Mouse (Mus musculus): ENCODE data around the gene Artn.

Artn gene

GRCm38 (mm10) chr4:117918762-117919161 is 10.8 kb downstream of the Artn start:
- no peak for DNase-seq (ENCODE audit: low spot score)

GRCm38 (mm10) chr4:117918261-117918660 is 11.3 kb downstream of the Artn start:
- DNase-seq (ENCODE audit: low spot score) = no peak

DNA sequence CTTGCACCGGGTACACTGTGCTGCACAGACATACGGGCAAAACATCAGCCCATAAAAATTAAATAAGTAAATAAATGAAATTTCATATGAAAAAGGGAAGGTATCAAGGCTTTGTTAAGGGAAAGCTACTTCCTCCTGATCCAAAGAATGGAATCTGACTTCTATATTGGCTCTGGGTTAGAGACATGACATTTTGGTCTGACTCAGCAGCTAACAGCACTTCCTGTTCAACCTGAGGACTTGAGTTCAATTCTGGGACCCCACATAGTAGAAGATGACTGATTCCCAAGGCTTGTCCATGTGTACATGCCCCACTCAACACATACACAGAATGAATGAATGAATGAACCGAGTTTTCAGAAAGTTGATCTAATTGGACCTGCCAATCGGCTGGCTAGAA is 11.7 kb downstream of the Artn start:
- DNase-seq (ENCODE audit: low spot score) = no peak

DNA sequence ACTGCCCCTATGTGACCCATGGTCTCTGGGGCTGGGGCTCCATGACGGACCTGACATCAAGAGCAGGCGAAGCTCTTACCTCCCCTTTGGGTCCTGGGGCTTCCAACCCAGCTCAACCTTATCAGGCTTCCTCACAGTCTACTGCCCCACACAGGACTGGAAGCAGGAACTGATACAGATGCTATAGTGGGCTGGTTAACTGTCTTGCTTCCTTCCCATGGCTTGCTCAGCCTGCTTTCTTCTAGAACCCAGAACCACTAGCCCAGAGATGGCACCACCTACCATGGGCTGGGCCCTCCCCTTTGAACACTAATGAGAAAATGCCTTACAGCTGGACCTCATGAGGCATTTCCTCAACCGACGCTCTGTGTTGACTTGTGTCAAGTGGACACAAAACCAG is 12.2 kb downstream of the Artn start:
- no peak for DNase-seq (ENCODE audit: low spot score)

DNA sequence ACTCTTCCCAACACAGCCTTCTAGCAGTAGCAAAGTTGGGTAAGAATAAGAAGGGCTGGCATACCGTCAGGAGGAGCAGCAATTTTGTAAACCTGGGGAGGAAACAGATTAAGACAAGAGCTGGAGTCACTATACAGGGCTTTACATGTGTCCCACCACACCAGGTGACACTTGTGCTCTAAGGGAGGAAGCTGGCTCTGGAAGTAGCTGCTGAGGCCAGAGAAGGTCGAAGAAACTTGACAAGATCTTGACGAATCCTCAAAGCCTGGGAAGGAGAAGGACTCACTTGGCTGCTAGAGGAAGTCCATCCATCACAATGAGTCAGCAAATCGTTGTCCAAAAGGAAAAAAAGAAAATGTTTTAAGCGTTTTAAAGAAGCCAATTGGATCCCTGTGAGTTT is 13.2 kb downstream of the Artn start:
- DNase-seq (ENCODE audit: low spot score) = no peak

DNA sequence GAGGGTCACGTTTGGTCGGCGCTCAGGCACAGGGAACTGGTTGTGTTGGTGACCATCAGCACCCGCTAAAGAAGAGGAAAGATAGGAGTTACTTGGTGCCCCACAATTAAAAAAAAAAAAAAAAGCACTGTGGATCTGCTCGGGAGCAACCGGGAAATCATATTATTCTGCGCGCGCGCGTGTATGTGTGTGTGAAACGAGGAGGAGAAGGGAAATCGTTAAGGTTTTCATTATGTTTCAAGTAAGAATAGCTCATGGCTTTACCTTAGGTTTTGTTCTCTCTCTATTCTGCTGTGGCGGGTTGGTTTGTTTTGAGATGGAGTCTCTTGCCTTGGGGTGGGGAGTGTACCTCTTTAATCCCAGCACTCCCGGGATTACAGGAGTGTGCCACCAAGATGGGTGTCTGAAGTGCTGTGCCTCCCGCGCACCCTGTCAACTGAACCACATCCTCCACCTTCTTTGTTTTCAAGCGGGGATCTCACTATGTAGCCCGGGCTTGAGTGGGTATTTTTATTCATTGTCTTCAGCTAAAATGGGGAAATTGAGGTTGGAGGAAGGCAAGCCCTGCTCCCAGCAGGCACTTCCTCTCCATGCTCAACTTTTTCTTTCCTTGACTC is 14.0 kb downstream of the Artn start:
- no peak for DNase-seq (ENCODE audit: low spot score)

DNA sequence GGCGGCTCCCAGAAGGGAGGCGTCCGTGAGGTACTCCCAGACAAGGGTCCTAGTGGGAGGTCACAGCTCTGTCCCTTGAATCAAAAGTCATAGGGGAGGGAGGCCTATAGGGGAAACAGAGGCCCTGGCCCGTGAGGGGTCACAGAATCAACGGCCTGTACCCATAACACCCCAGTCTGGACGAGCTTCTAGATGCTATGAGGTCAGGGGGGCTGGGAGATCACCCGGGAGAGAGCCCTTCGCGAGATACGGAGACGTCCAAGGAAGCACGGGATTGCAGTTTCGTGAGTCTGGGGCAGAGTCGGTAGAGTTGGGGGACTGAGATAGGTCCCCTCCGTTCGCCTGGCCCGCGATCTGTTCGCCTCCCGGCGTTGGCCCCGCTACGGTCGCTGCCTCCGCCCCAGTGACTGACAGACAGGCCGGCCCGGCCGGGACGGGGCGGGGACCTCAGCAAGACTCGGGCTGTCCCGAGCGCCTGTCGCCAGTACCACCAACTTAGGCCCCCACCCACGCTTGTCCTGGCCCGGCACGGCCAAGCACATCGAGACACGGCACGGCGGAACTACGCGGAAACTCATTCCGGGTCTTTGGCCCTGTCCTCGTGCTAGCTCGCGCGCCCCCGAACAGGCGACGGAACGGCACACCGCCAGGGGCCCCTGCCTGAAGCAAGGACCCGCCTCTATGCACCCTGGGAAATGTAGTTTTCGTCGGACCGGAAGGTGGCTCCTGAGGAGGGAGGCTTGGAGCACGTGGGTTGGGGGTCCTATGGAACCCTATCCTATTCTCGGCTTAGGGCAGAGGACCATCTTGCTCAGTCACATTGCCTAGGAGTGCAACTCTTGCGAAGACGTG is 14.7 kb downstream of the Artn start, which contains the start of gene Ipo13:
Ipo13 (minus strand) TSS at position 409 of the 852 bp plus-strand sequence.
- peak; percentile 91 for DNase-seq (ENCODE audit: low spot score)

GRCm38 (mm10) chr4:117914031-117914430 is 15.5 kb downstream of the Artn start:
- DNase-seq (ENCODE audit: low spot score) = no peak

GRCm38 (mm10) chr4:117913421-117913820 is 16.1 kb downstream of the Artn start:
- DNase-seq (ENCODE audit: low spot score) = no peak

- no peak for DNase-seq (ENCODE audit: low spot score)
Measured at GRCm38 (mm10) chr4:117912685-117913273, 16.8 kb downstream of the Artn start.

DNA sequence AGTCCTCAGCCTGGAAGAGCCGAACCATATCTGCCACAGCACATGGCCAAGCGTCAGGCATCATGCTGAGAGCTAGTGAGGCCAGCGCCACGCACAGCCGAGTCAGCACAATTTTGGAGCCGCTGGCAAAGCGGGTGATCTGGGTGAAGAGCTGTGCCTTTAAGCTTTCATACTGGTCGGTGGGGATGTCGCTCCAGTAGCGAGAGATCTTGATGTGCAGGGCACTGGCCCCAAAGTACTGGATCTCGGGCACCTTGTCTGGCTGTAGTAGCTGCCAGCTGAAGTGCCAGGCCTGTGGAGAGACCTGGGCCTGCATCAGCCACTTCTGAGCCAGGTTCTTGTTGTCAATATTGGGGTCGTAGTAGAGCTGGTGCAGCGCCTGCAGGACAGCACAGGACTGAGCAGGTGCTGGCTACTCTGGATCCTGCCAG is 17.4 kb downstream of the Artn start:
- no peak for DNase-seq (ENCODE audit: low spot score)

GRCm38 (mm10) chr4:117908834-117909453 is 20.6 kb downstream of the Artn start:
- DNase-seq (ENCODE audit: low spot score) = no peak

- DNase-seq (ENCODE audit: low spot score) = no peak
Measured at GRCm38 (mm10) chr4:117906196-117906595, 23.4 kb downstream of the Artn start.

GRCm38 (mm10) chr4:117904761-117905160 is 24.8 kb downstream of the Artn start:
- DNase-seq (ENCODE audit: low spot score) = no peak

- no peak for DNase-seq (ENCODE audit: low spot score)
Measured at GRCm38 (mm10) chr4:117904094-117904493, 25.5 kb downstream of the Artn start.

DNA sequence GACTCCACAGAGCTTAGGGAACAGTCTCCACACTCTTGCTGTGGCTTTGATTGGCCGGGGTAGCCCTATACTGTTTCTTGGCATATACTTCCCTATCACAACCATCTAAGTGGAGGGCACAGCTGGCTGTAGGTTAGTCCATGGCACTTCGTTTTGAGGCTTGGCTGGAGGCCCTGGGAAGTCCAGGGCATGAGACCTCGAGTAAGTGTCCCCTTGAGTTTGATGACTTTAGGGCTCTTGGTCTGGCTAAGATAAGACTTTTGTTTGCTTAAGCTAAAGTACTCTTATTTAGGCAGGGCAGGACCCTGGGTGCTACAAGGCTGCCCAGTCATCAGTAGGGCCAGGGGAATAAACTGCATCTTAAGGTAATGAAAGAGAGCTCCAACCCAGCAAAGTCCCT is 31.5 kb downstream of the Artn start:
- DNase-seq (ENCODE audit: low spot score) = no peak

GRCm38 (mm10) chr4:117896031-117896430 is 33.5 kb downstream of the Artn start:
- no peak for DNase-seq (ENCODE audit: low spot score)

GRCm38 (mm10) chr4:117895339-117895738 is 34.2 kb downstream of the Artn start:
- DNase-seq (ENCODE audit: low spot score) = no peak

- no peak for DNase-seq (ENCODE audit: low spot score)
Measured at GRCm38 (mm10) chr4:117894601-117895000, 35.0 kb downstream of the Artn start.

DNA sequence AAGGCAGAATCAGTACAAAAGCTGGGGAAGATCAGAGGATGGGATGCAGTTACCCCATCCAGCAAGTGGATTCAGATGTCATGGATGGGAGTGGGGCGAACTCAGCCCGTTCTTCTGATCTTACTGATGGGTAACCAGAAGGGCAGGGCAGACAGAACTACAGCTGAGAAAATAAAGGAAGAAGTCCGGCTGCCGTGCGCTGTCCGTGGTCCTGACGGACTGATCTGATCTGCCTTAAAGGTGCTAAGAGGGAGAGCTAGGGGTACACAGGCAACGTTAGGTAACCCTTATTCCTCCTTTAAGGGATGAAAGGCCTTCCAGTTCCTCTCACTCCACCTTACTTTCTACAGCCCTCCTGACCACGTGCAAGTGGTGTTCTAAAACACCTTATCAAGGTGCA is 36.2 kb downstream of the Artn start:
- DNase-seq (ENCODE audit: low spot score) = peak; percentile 60

- peak; percentile 58 for DNase-seq (ENCODE audit: low spot score)
Measured at GRCm38 (mm10) chr4:117891738-117892161, 37.8 kb downstream of the Artn start, which contains the start of gene Dph2. Gene Dph2 (minus strand): TSS chr4:117892032.

DNA sequence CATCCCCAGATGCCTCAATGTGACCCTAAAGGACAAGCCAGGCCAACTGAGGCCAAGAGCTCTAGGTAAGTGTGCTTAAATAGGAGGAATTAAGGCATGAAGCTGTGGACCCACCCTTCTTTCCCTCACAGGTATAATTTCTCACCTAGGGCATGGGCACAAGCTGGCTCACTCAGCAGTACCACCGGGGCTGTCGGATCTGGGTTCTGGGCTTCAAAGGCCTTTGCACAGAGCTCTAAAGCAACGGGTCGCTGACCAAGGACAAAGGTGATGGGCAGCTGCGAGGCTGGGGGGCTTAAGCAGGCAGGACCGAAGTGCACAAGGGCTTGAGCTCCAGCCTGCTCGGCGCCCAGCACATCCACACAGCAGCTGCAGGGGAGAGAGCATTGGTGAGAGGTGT is 38.8 kb downstream of the Artn start:
- no peak for DNase-seq (ENCODE audit: low spot score)

DNA sequence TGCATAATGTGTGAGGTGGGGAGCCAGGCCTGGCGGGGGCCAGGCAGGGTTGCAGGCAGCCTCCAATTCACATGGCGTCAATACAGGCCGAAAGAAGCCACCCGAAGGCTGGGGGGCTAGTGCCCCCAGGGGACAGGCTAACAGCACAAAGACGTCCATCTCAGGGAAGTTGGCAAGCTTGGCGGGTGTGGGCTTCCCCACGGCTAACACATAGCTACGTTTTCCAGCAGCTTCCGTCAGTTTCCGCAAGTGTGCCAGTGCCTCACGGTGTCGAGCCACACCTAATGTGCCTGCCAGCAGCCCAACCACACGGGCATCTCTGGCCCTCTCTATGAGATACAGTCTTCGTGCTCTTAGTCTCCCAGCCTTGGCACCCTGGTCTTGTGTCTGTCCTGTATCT is 39.5 kb downstream of the Artn start:
- DNase-seq (ENCODE audit: low spot score) = no peak
